Mouse (Mus musculus) small intestine, adult 2 months (tissue): ENCODE results near the gene Atp2b1.

Source experiments
- CTCF ChIP-seq: fragments of 200-500 bp; IDR thresholded peaks from 2 replicates; pipeline ENCODE4 v1.5.1; 2012; ENCODE audit warnings: low read depth, mild to moderate bottlenecking, control low read depth, inconsistent platforms, low read length, moderate library complexity, mixed read lengths; ENCODE audit not compliant: insufficient replicate concordance, insufficient read length; ENCODE audit errors: extremely low read depth
- POLR2A ChIP-seq: fragments of 200-500 bp; IDR thresholded peaks from 2 replicates; pipeline ENCODE4 v1.6.1; 2012; ENCODE audit warnings: low read depth, mild to moderate bottlenecking, control low read depth, inconsistent platforms, low read length, moderate library complexity

- TF ChIP-seq POLR2A: no peak
- TF ChIP-seq CTCF: no peak
These were observed 52.4 kb downstream of the Atp2b1 start for GRCm38 (mm10) chr10:98966407-98967215.
